Mouse (Mus musculus) lung, embryonic 15.5 days (tissue): ENCODE data around the gene Ccne1. TPM values are rescaled to one million over a fixed set of nuclear protein-coding genes. Genes with fewer than 3 reads are reported as not detected.

ENCODE experiments used
- ATAC-seq: fragments of 200-750 bp; cut with Nextera tagmentation; 2 replicates; pipeline ENCODE4 v1.8.0; 2017; ENCODE audit warnings: moderate number of reproducible peaks, borderline replicate concordance; ENCODE audit not compliant: low FRiP score, low TSS enrichment; ENCODE audit errors: extremely low read depth
- H3K27ac ChIP-seq: fragments of 300-500 bp; sonication (generic); 2 replicates; pipeline ENCODE4 v1.5.1; 2015; ENCODE audit warnings: moderate library complexity, mild to moderate bottlenecking, inconsistent platforms
- H3K27me3 ChIP-seq: fragments of 300-500 bp; sonication (generic); 2 replicates; pipeline ENCODE4 v1.6.1; 2015; ENCODE audit warnings: inconsistent platforms
- H3K36me3 ChIP-seq: fragments of 300-500 bp; sonication (generic); 2 replicates; pipeline ENCODE4 v1.6.1; 2015; ENCODE audit warnings: inconsistent platforms
- H3K4me1 ChIP-seq: fragments of 300-500 bp; sonication (generic); 2 replicates; pipeline ENCODE4 v1.6.1; 2015; ENCODE audit warnings: inconsistent platforms
- H3K4me2 ChIP-seq: fragments of 300-500 bp; sonication (generic); 2 replicates; pipeline ENCODE4 v1.6.1; 2015; ENCODE audit warnings: inconsistent platforms, mild to moderate bottlenecking, moderate library complexity
- H3K4me3 ChIP-seq: fragments of 300-500 bp; sonication (generic); 2 replicates; pipeline ENCODE4 v1.5.1; 2015; ENCODE audit warnings: mild to moderate bottlenecking, inconsistent platforms
- H3K9ac ChIP-seq: fragments of 300-500 bp; sonication (generic); 2 replicates; pipeline ENCODE4 v1.6.1; 2015; ENCODE audit warnings: inconsistent platforms
- H3K9me3 ChIP-seq: fragments of 300-500 bp; sonication (generic); 2 replicates; pipeline ENCODE4 v1.6.1; 2016; ENCODE audit warnings: inconsistent platforms
- WGBS: fragments of 180-500 bp; shearing (Covaris S2); methylation state at CpG from one replicate; pipeline ENCODE4 v1.1.7; 2015; 5-methylcytosine and 5-hydroxymethylcytosine counted together
- polyA plus RNA-seq: library from polyadenylated mRNA; unstranded; fragments of >200 nt; fragmentation: Nextera tagmentation; extraction: Ambion mirVana; gene quantifications from 2 replicates; pipeline ENCODE4 v1.2.1, GENCODE M21; 2015

Gene Ccne1
- polyA plus RNA-seq, 1 experiment from 2014 or later, result 57.6 TPM

DNA sequence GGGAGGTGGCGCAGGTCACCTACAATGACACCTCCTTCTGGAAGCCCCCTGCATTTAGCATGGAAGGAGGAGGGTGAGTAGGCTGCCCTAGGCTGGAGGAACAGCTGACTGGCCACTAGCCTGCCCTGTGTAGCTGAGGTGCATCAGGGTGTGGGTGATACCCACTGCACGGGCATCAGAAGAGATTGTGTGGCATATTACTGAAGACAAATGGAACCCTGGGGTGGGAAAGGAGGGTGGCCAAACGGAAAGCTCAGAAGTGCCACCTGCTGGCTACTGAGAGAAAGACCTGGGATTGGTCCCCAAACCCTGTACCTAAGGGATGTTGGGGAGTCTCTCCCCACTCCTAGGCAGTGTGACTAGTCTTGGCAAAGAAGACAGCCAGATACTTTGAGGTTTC lies 33.6 kb downstream of the Ccne1 start:
- WGBS, result 26% methylated on average over 3 of the region's 3 CpGs
- Histone ChIP-seq H3K36me3 (no peaks in the 10 kb centered on the region), H3K4me1 (no peaks in the 10 kb centered on the region), H3K27ac (no peak overlapping the region), H3K4me2 (no peak overlapping the region), H3K4me3 (no peak overlapping the region), H3K9me3 (no peaks in the 10 kb centered on the region), H3K9ac (no peak overlapping the region), H3K27me3 (peaks cover 13% of the 10 kb centered on the region)
- peak; percentile 48; the same call in 1 of the 2 replicates for ATAC-seq

DNA sequence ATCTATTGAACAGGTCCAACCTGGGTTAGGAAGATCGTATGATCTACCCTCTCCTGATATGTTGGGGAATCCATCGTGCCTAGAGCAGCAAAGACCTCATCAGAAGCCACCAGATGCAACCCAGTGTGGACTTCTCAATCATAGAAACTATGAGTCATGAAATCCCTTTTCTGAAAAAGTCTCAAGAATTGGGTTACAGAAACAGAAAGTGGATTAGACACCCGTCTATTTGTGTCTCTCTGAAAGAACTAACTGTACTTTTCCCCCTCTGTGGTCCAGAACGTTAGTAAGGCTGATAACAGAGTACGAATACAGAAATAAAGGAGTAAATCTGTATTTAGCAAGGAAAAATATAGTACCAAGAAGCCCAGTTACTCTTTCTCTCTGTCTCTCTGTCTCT lies 36.3 kb downstream of the Ccne1 start:
- H3K27me3 ChIP-seq, result peaks cover 13% of the 10 kb centered on the region
- H3K4me1 ChIP-seq, result no peaks in the 10 kb centered on the region
- no peak overlapping the region for H3K4me3 ChIP-seq
- H3K27ac ChIP-seq, result no peak overlapping the region
- H3K4me2 ChIP-seq, result no peak overlapping the region
- H3K36me3 ChIP-seq, result no peaks in the 10 kb centered on the region
- H3K9ac ChIP-seq, result no peak overlapping the region
- 70% methylated on average over 5 of the region's 5 CpGs for WGBS
- no peaks in the 10 kb centered on the region for H3K9me3 ChIP-seq
- ATAC-seq, result no peak

GRCm38 (mm10) chr7:38070663-38071062 lies 36.7 kb downstream of the Ccne1 start:
- no peaks in the 10 kb centered on the region for H3K9me3 ChIP-seq
- no peak overlapping the region for H3K27ac ChIP-seq
- H3K36me3 ChIP-seq, result no peaks in the 10 kb centered on the region
- H3K4me2 ChIP-seq, result no peak overlapping the region
- ATAC-seq, result no peak
- H3K27me3 ChIP-seq, result peaks cover 13% of the 10 kb centered on the region
- WGBS, result 41% methylated on average over 2 of the region's 2 CpGs
- no peak overlapping the region for H3K4me3 ChIP-seq
- H3K9ac ChIP-seq, result no peak overlapping the region
- H3K4me1 ChIP-seq, result no peaks in the 10 kb centered on the region

GRCm38 (mm10) chr7:38064431-38064830 lies 42.9 kb downstream of the Ccne1 start:
- no peak overlapping the region for H3K4me3 ChIP-seq
- no peak overlapping the region for H3K4me2 ChIP-seq
- no peaks in the 10 kb centered on the region for H3K27me3 ChIP-seq
- H3K9me3 ChIP-seq, result no peaks in the 10 kb centered on the region
- WGBS, result 28% methylated on average over 4 of the region's 4 CpGs
- ATAC-seq, result no peak
- H3K9ac ChIP-seq, result no peak overlapping the region
- no peaks in the 10 kb centered on the region for H3K36me3 ChIP-seq
- 0 out of 2 replicates have a peak, but pooled peaks cover 2% of the 10 kb centered on the region for H3K4me1 ChIP-seq
- H3K27ac ChIP-seq, result no peak overlapping the region

GRCm38 (mm10) chr7:38061060-38061970 lies 46.0 kb downstream of the Ccne1 start:
- Histone ChIP-seq H3K27me3 (peaks cover 5% of the 10 kb centered on the region; the same call in 1 of the 2 replicates), H3K9me3 (no peaks in the 10 kb centered on the region), H3K27ac (peak overlapping the region; percentile 33; the same call in 1 of the 2 replicates), H3K9ac (peak overlapping the region; percentile 66), H3K4me3 (peak overlapping the region; percentile 55), H3K36me3 (no peaks in the 10 kb centered on the region), H3K4me2 (peak overlapping the region; percentile 94), H3K4me1 (0 out of 2 replicates have a peak, but pooled peaks cover 2% of the 10 kb centered on the region)
- ATAC-seq, result peak; percentile 95
- 1% methylated on average over 50 of the region's 57 CpGs for WGBS

GRCm38 (mm10) chr7:38059636-38060330 lies 47.6 kb downstream of the Ccne1 start:
- ATAC-seq, result no peak
- no peak overlapping the region for H3K27ac ChIP-seq
- 55% methylated on average over 8 of the region's 8 CpGs for WGBS
- no peak overlapping the region for H3K9ac ChIP-seq
- 0 out of 2 replicates have a peak, but pooled peaks cover 2% of the 10 kb centered on the region for H3K4me1 ChIP-seq
- H3K27me3 ChIP-seq, result peaks cover 5% of the 10 kb centered on the region; the same call in 1 of the 2 replicates
- no peak overlapping the region for H3K4me2 ChIP-seq
- no peaks in the 10 kb centered on the region for H3K36me3 ChIP-seq
- no peaks in the 10 kb centered on the region for H3K9me3 ChIP-seq
- no peak overlapping the region for H3K4me3 ChIP-seq

GRCm38 (mm10) chr7:38059096-38059495 lies 48.2 kb downstream of the Ccne1 start:
- WGBS, result 11% methylated on average over 7 of the region's 7 CpGs
- no peak overlapping the region for H3K27ac ChIP-seq
- H3K4me2 ChIP-seq, result no peak overlapping the region
- H3K4me1 ChIP-seq, result 0 out of 2 replicates have a peak, but pooled peaks cover 2% of the 10 kb centered on the region
- H3K9ac ChIP-seq, result no peak overlapping the region
- no peaks in the 10 kb centered on the region for H3K9me3 ChIP-seq
- peaks cover 5% of the 10 kb centered on the region; the same call in 1 of the 2 replicates for H3K27me3 ChIP-seq
- H3K36me3 ChIP-seq, result no peaks in the 10 kb centered on the region
- no peak overlapping the region for H3K4me3 ChIP-seq
- ATAC-seq, result no peak

- no peak overlapping the region for H3K4me3 ChIP-seq
- no peaks in the 10 kb centered on the region for H3K36me3 ChIP-seq
- 66% methylated on average over 2 of the region's 2 CpGs for WGBS
- H3K9me3 ChIP-seq, result no peaks in the 10 kb centered on the region
- no peak overlapping the region for H3K4me2 ChIP-seq
- no peak overlapping the region for H3K9ac ChIP-seq
- H3K27ac ChIP-seq, result no peak overlapping the region
- H3K4me1 ChIP-seq, result no peaks in the 10 kb centered on the region
- ATAC-seq, result no peak
- H3K27me3 ChIP-seq, result peaks cover 5% of the 10 kb centered on the region; the same call in 1 of the 2 replicates
Observed at GRCm38 (mm10) chr7:38055996-38056395, 51.3 kb downstream of the Ccne1 start.

GRCm38 (mm10) chr7:38054246-38054645 lies 53.1 kb downstream of the Ccne1 start:
- Histone ChIP-seq H3K27me3 (peaks cover 5% of the 10 kb centered on the region; the same call in 1 of the 2 replicates), H3K9ac (no peak overlapping the region), H3K4me3 (no peak overlapping the region), H3K4me2 (no peak overlapping the region), H3K9me3 (no peaks in the 10 kb centered on the region), H3K36me3 (no peaks in the 10 kb centered on the region), H3K27ac (no peak overlapping the region), H3K4me1 (no peaks in the 10 kb centered on the region)
- WGBS, result 82% methylated on average over 9 of the region's 9 CpGs
- ATAC-seq, result no peak

Other genes starting within 250 kb of the Ccne1 start
- 55.8 and 58.8 TPM in 2 replicates for gene Uri1, start 84.0 kb downstream of the Ccne1 start, polyA plus RNA-seq
- gene 1600014C10Rik, start 75.7 kb upstream of the Ccne1 start, polyA plus RNA-seq, result 16.0 and 19.0 TPM in 2 replicates
- gene Plekhf1, start 120.5 kb upstream of the Ccne1 start, polyA plus RNA-seq, result 5.5 TPM in 2 replicates
- 57.5 and 59.5 TPM in 2 replicates for gene Pop4, start 163.9 kb upstream of the Ccne1 start, polyA plus RNA-seq